In the genomic region with DNA sequence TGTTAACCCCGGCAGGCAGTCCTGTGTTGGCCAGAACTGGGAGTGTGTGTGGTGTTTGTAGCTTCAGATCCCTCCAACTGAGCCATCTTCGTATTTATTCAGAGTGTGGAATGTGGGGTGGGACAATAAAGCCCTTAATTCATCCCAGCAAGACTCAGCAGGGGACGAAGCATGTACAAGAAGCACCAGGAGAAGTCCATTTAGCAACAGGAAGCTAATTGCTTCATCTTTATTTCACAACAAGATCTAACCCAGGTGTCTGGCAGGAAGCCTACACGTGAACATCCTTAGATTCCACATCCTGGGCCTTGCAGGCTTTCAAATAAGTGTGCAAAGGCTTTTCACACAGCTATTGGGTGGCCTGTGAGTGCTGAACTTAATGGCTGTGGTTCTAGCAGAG, we compare ENCODE assay signal across 24 mouse cellular contexts. TPM values are rescaled to one million over a fixed set of nuclear protein-coding genes. Genes with fewer than 3 reads are reported as not detected.
A peak's percentile ranks its signal among the peaks of the same experiment; 100 is the strongest.
DNase-seq lines count a peak whose midpoint lies in the region; ATAC-seq and TF ChIP-seq lines count a peak whose summit lies in the region.
"Had no signal": no experiment of that assay in that cellular context is flagged by ENCODE, and none has a peak within 500 bp of the region (broad histone marks: within the 10 kb centered on the region; RNA-seq: fewer than 3 reads in every experiment).

No protein-coding gene starts in this region.

- no peaks in the 10 kb centered on the region for H3K27me3 ChIP-seq in embryonic facial prominence, embryonic 14.5 days (replicated peaks; ENCODE audit: control insufficient read depth, insufficient read depth, low read length)
- no peaks in the 10 kb centered on the region for H3K27me3 ChIP-seq in embryonic facial prominence, embryonic 10.5 days (replicated peaks; ENCODE audit: low read depth, poor library complexity, severe bottlenecking)
- H3K27me3 ChIP-seq in midbrain, postnatal 0 days (ENCODE audit: insufficient read depth, low read length), result no peaks in the 10 kb centered on the region
- H3K27me3 ChIP-seq in midbrain, embryonic 10.5 days (ENCODE audit: low read depth, poor library complexity, severe bottlenecking), result no peaks in the 10 kb centered on the region
- H3K27me3 ChIP-seq: kidney, embryonic 15.5 days; midbrain, embryonic 12.5 days had no signal

- no peak for ATAC-seq in embryonic facial prominence, embryonic 14.5 days (ENCODE audit: low read depth)
- no peak for ATAC-seq in midbrain, postnatal 0 days (ENCODE audit: low FRiP score)
- ATAC-seq in megakaryocyte progenitor cell, adult 5-6 weeks (replicated peaks; ENCODE audit: poor library complexity), result peak; percentile 31; the same call in 1 of the 2 replicates
- ATAC-seq: forebrain, embryonic 14.5 days; intestine, postnatal 0 days had no signal

- no peak overlapping the region for H3K9ac ChIP-seq in embryonic facial prominence, embryonic 14.5 days (ENCODE audit: low read depth, low read length)
- no peak overlapping the region for H3K9ac ChIP-seq in midbrain, postnatal 0 days (replicated peaks; ENCODE audit: low read length, poor library complexity, severe bottlenecking)
- H3K9ac ChIP-seq: kidney, embryonic 15.5 days; midbrain, embryonic 12.5 days had no signal

- no peaks in the 10 kb centered on the region for H3K9me3 ChIP-seq in embryonic facial prominence, embryonic 14.5 days (ENCODE audit: control insufficient read depth, low read length)
- no peaks in the 10 kb centered on the region for H3K9me3 ChIP-seq in embryonic facial prominence, embryonic 10.5 days
- no peaks in the 10 kb centered on the region for H3K9me3 ChIP-seq in midbrain, postnatal 0 days (ENCODE audit: low read length)
- H3K9me3 ChIP-seq in midbrain, embryonic 10.5 days (replicated peaks), result no peaks in the 10 kb centered on the region
- H3K9me3 ChIP-seq: hindbrain, embryonic 10.5 days; kidney, embryonic 15.5 days; midbrain, embryonic 12.5 days had no signal

- H3K4me2 ChIP-seq in embryonic facial prominence, embryonic 14.5 days (ENCODE audit: low read depth, low read length), result no peak overlapping the region
- H3K4me2 ChIP-seq in midbrain, postnatal 0 days (ENCODE audit: low read depth, low read length, poor library complexity, severe bottlenecking), result no peak overlapping the region
- H3K4me2 ChIP-seq: heart, embryonic 11.5 days; kidney, embryonic 15.5 days; midbrain, embryonic 12.5 days had no signal

- no peaks in the 10 kb centered on the region for H3K4me1 ChIP-seq in embryonic facial prominence, embryonic 14.5 days (ENCODE audit: control insufficient read depth, insufficient read depth, low read length)
- H3K4me1 ChIP-seq in embryonic facial prominence, embryonic 10.5 days, result 0 out of 2 replicates have a peak, but pooled peaks cover 5% of the 10 kb centered on the region
- no peaks in the 10 kb centered on the region for H3K4me1 ChIP-seq in midbrain, postnatal 0 days (ENCODE audit: insufficient read depth, low read length)
- 0 out of 2 replicates have a peak, but pooled peaks cover 8% of the 10 kb centered on the region for H3K4me1 ChIP-seq in midbrain, embryonic 10.5 days
- H3K4me1 ChIP-seq: kidney, embryonic 15.5 days had no signal

- H3K27ac ChIP-seq in embryonic facial prominence, embryonic 14.5 days (replicated peaks; ENCODE audit: low read depth, low read length), result no peak overlapping the region
- no peak overlapping the region for H3K27ac ChIP-seq in embryonic facial prominence, embryonic 10.5 days (replicated peaks)
- no peak overlapping the region for H3K27ac ChIP-seq in midbrain, postnatal 0 days (ENCODE audit: low read depth, low read length)
- H3K27ac ChIP-seq in midbrain, embryonic 10.5 days (replicated peaks), result no peak overlapping the region
- H3K27ac ChIP-seq: hindbrain, embryonic 10.5 days; kidney, embryonic 15.5 days; midbrain, embryonic 12.5 days had no signal

- WGBS in embryonic facial prominence, embryonic 14.5 days, result 29% methylated on average over 4 of the region's 4 CpGs
- 44% methylated on average over 4 of the region's 4 CpGs for WGBS in embryonic facial prominence, embryonic 10.5 days
- 51% methylated on average over 4 of the region's 4 CpGs for WGBS in midbrain, postnatal 0 days
- 58% methylated on average over 4 of the region's 4 CpGs for WGBS in midbrain, embryonic 10.5 days

- intact Hi-C loops in left cerebral cortex, postnatal 14 days (cut with DNase I), result no loop called here

- H3K4me3 ChIP-seq in embryonic facial prominence, embryonic 14.5 days (ENCODE audit: low read depth, low read length), result no peak overlapping the region
- H3K4me3 ChIP-seq in embryonic facial prominence, embryonic 10.5 days, result no peak overlapping the region
- no peak overlapping the region for H3K4me3 ChIP-seq in midbrain, postnatal 0 days (ENCODE audit: low read depth, low read length)
- H3K4me3 ChIP-seq in midbrain, embryonic 10.5 days, result no peak overlapping the region
- H3K4me3 ChIP-seq: erythroblast, embryonic 14.5 days; hindbrain, embryonic 10.5 days; kidney, embryonic 15.5 days; midbrain, embryonic 12.5 days had no signal

- DNase-seq in embryonic facial prominence, embryonic 14.5 days (ENCODE audit: low spot score), result peak; percentile 54
- DNase-seq in embryonic facial prominence, embryonic 10.5 days (ENCODE audit: low spot score), result no peak
- DNase-seq in midbrain, postnatal 0 days (ENCODE audit: low spot score), result peak; percentile 4
- no peak for DNase-seq in midbrain, embryonic 10.5 days (ENCODE audit: low spot score)
- DNase-seq in fat pad, adult 2 months (ENCODE audit: extremely low read depth, low read depth, low spot score), result peak; percentile 8
- no peak for DNase-seq in left cerebral cortex, postnatal 14 days (ENCODE audit: low spot score in 2 of 2)
- no peak for DNase-seq in testis, postnatal 10 days (ENCODE audit: low spot score)
- DNase-seq: adrenal gland, adult 2 months; cerebellum, adult 8-10 months; cerebellum, postnatal 36 days; heart, adult 11 months; lung, postnatal 4 days; thymus, postnatal 25 days had no signal

- H3K36me3 ChIP-seq in embryonic facial prominence, embryonic 14.5 days (ENCODE audit: control insufficient read depth, insufficient read depth, low read length), result no peaks in the 10 kb centered on the region
- no peaks in the 10 kb centered on the region for H3K36me3 ChIP-seq in embryonic facial prominence, embryonic 10.5 days (replicated peaks)
- H3K36me3 ChIP-seq in midbrain, postnatal 0 days (ENCODE audit: insufficient read depth, low read length), result no peaks in the 10 kb centered on the region
- H3K36me3 ChIP-seq in midbrain, embryonic 10.5 days, result no peaks in the 10 kb centered on the region
- H3K36me3 ChIP-seq: hindbrain, embryonic 10.5 days; kidney, embryonic 15.5 days; midbrain, embryonic 12.5 days had no signal

- TF ChIP-seq CTCF in midbrain, postnatal 0 days (IDR thresholded peaks at IDR 0.05), result no peak

RNA-seq across cellular contexts. Expression of a gene that starts 38.3 kb away (rescaled TPM):
- 5.4 and 6.4 TPM in 2 replicates for polyA plus RNA-seq in embryonic facial prominence, embryonic 14.5 days (2014; fragmentation: Nextera tagmentation; extraction: Ambion mirVana)
- polyA plus RNA-seq in embryonic facial prominence, embryonic 10.5 days (2016; fragmentation: Nextera tagmentation; extraction: Ambion mirVana), result 5.7 and 6.0 TPM in 2 replicates
- 64.7 and 65.8 TPM in 2 replicates for total RNA-seq in midbrain, postnatal 0 days (2014; rRNA removed)
- polyA plus RNA-seq in midbrain, postnatal 0 days (2015; fragmentation: Nextera tagmentation; extraction: Ambion mirVana), result 15.0 and 19.1 TPM in 2 replicates
- 3.5 and 4.4 TPM in 2 replicates for polyA plus RNA-seq in midbrain, embryonic 10.5 days (2016; fragmentation: Nextera tagmentation; extraction: Ambion mirVana)
- 0.07 TPM in 1 of 2 replicates, not detected in the other for total RNA-seq in megakaryocyte progenitor cell, adult 5-6 weeks (2015)
- not detected in 2 replicates for total RNA-seq in megakaryocyte progenitor cell, adult 5-6 weeks (2017)
- 10 to 100 TPM; 35.9 to 39.2 TPM for total RNA-seq in left cerebral cortex, postnatal 14 days (2021)
- total RNA-seq: liver, adult 2 months; monocyte, adult 5-6 weeks; neutrophil, adult 5-6 weeks had no signal
- polyA plus RNA-seq: liver, adult 2 months had no signal

Comparison
In these comparisons a context has a peak if more than half of its experiments do, and no peak if none do; other contexts are left out.
1. DNase-seq: peak in embryonic facial prominence, embryonic 14.5 days (single experiment), midbrain, postnatal 0 days (single experiment) and fat pad, adult 2 months (single experiment); none in embryonic facial prominence, embryonic 10.5 days (single experiment), midbrain, embryonic 10.5 days (single experiment), left cerebral cortex, postnatal 14 days (0 of 2) and testis, postnatal 10 days (single experiment).